Mouse (Mus musculus) megakaryocyte-erythroid progenitor cell, adult 5 weeks (primary cell): ENCODE data around the gene Zbed5. TPM values are rescaled to one million over a fixed set of nuclear protein-coding genes. Genes with fewer than 3 reads are reported as not detected.

Experiments used
- polyA plus RNA-seq: library from polyadenylated mRNA; stranded (reverse); fragments of >175 nt; gene quantifications from 2 replicates; pipeline ENCODE4 v1.2.3, GENCODE M21; 2012

The Zbed5 gene
- polyA plus RNA-seq: 1.6 and 2.7 TPM in 2 replicates

DNA sequence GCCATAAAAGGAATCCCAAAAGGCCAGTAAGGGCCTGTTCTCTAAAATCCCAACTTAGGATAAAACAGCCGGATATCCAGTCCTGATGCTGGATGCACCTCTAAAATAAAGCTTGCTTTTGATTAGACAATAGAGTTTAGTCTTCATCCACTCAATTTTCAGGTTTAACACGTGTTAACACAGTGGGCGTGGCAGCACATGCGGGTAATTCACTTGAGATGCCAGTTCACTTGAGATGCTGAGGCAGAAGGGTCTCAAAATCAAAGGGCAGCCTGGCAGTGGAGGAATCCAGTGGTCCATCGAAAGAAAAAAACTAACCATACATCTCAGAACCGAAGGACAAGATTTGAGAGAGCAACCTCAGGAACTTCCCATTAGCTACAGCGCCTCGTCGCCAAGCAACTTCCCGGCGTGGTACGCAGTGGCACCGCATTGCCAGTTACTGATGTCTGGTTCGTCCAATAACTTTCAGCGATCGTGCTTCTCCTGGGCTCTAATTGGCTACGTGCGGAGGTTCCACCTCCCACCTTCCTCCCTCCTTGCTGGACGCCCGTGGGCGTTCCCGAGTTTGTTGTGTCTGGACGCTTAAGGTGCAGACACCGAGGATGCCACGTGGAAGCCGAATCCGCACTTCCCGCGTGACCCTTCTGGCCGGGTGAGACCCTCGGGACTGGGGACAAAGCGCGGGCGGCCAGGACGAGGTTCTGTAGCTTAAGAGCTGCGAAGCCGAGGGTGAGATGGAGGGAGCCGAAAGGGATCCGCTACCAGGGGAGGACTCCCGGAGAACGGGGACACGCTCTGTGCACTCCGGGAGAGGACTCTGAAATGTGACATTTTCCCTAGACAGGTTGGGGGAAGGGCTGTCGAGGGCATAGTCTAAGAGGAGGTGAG, at the start of gene Zbed5:
TSS of gene Zbed5 (plus strand) at position 526 of the 891 bp plus-strand sequence.

DNA sequence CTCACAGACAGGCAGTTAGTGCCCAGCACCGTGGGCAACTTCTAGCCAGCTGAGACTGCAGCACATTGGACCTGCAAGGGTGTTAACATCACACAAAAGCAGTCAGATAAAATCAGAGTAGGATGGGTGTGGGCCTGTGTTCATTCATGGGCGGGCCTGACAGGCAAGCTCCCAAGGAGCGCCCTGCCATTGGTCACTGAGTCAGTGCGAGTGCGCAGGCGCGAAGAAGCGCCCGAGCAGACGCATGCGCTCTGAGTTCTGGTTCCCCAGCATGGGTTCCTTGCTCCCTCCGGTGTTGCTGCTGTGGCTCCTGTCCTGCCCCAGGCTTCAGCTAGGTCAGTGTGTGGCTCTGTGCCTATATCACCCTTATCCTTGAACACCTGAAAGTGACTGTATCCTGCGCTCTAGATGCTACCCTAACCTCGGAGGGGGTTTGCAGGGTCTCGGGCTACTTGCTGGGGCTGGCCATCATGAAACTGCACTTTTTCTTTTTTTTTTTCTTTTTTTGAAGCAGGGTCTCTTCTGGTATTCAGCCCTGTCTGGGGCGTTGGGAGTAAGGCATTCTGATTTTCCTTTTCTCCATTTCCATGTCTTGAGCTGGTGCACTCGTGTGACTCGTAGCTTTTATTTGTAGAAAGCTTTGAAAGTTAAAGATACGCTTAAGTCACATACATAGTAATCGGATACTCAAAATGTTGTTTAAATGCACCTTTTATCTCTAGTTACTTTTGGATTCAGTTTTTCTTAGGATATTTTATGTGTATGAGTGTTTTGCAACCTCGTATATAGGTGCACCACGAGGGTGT, 48.6 kb upstream of the Zbed5 start, which contains the start of gene Sumf2:
TSS of gene Sumf2 (plus strand) at position 235 of the 806 bp plus-strand sequence.

DNA sequence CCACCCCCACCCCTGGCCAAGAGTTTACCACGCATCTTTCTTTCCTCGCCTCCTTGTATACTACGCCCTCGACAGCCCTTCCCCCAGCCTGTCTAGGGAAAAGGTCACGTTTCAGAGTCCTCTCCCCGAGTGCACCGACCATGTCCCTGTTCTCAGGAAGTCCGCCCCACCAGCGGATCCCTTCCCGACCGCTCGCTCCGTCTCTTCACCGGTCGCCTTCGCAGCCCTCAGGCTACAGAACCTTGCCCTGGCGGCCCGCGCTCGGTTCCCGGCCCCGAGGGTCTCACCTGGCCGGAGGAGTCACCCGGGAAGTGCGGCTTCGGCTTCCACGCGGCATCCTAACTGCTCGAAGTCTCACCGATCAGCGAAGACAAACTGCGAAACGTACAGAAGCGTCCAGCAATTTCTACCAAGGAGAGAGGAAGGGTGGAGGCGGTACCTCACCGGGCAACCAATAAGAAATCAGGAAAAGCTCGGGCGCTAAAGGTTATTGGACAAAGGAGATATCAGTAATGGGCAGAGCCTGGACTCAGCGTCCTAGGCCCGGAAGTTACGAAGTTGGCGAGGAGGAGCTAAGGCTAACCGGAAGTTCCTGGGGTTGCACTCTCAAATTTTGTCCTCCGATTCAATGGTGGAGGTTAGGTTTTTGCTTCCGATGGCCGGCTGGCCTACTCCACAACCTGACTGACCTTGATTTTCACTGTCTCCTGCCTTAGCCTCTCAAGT, 8.4 kb upstream of the Zbed5 start, which contains the start of gene Chchd2:
TSS of gene Chchd2 (minus strand) at position 560 of the 726 bp plus-strand sequence.

DNA sequence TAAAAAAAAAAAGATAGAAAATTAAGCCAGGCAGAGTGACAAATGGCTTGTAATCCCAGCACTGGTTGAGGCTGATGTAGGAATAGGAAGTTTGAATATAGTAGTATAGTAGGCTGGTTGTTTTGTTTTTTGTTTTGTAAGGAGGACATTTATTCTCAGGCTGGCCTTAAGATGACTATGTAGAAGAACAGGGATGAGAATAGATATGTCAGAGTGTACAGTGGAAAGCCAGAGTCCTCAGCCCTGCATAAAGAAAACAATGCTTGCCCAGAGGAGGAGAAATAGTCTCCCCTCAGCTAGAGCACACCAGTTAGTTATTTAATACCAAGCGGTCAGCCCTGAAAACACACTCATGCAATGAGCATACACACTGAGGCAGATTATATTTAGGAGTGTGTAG, 2.9 kb downstream of the Zbed5 start, which contains the start of gene Phkg1:
TSS of gene Phkg1 (minus strand) at position 101 of the 400 bp plus-strand sequence.

DNA sequence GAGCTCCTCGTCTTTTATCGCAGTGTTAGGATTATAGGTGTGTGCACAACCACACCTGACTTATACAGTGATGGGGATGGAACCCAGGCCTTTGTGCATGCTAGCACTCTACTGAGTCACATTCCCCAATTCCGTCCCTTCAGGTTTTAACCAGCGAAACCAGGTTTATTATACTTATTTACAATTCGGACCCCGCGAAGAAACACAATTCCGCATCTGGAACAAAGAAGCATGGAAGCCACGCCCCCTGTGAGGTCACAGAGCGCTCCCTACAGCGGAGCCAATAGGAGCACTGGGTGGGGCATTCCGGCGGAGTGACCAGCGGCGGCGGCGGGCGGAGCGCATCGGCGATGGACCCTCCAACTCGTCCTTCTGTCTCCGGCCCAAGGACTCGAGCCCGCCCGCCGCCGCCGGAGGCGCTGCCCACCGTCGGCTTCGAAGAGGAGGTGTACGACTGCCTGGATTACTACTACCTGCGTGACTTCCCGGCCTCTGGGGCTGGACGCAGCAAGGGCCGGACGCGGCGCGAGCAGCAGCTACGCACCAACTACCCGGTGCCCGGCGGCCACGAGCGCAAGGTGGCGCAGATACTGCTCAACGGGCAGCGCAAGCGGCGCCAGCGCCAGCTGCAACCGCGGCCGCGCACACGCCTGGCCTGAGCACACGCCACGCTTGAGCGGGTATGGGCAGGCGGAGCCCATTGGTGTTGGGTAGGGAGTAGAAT, 12.9 kb downstream of the Zbed5 start, which contains the start of gene Nupr1l:
TSS of gene Nupr1l (plus strand) at position 299 of the 724 bp plus-strand sequence.

DNA sequence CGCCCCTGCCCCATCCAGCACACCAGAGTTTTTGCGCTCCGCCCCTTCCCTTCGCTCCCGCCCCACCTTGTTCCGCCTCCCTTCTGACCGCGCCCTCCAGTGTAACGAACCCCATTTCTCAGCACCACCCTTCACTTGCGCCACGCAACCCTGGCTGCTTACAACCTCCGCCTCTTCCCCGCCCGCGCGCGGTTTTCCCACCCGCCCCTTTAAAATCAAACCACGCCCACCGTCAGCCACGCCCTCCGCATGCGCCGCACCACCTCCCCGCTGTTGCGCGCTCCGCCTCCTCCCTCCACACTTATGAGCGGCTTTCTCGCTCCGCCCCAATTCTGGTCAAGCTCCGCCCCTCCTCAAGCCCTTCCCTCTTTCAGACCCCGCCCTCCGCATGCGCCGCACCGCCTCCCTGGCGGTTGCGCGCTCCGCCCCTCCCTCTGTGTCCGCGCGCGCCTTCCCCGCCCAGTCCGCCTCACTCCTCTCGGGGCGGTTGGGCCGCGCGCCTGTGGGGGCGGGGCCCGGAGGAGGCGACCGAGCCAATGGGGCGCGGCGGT, 46.0 kb downstream of the Zbed5 start, which contains the start of gene Vkorc1l1:
TSS of gene Vkorc1l1 (plus strand) at position 476 of the 551 bp plus-strand sequence.

Other genes starting within 250 kb of the Zbed5 start
- 0.02 and 0.10 TPM in 2 replicates for gene Zfp11, start 225.6 kb upstream of the Zbed5 start, polyA plus RNA-seq
- gene Sept14, start 187.2 kb upstream of the Zbed5 start, polyA plus RNA-seq: not detected in 2 replicates
- gene Mrps17, start 180.2 kb upstream of the Zbed5 start, polyA plus RNA-seq: 25.7 and 30.9 TPM in 2 replicates
- gene Nipsnap2, start 170.7 kb upstream of the Zbed5 start, polyA plus RNA-seq: 24.9 and 27.0 TPM in 2 replicates
- 26.1 and 32.4 TPM in 2 replicates for gene Psph, start 108.3 kb upstream of the Zbed5 start, polyA plus RNA-seq
- gene Sumf2, start 48.7 kb upstream of the Zbed5 start, polyA plus RNA-seq: 25.6 and 26.9 TPM in 2 replicates
- 504 and 509 TPM in 2 replicates for gene Chchd2, start 8.3 kb upstream of the Zbed5 start, polyA plus RNA-seq
- 0.03 and 0.34 TPM in 2 replicates for gene Phkg1, start 2.8 kb downstream of the Zbed5 start, polyA plus RNA-seq
- 1.5 and 3.0 TPM in 2 replicates for gene Nupr1l, start 12.8 kb downstream of the Zbed5 start, polyA plus RNA-seq
- gene Vkorc1l1, start 46.2 kb downstream of the Zbed5 start, polyA plus RNA-seq: 8.4 and 8.6 TPM in 2 replicates
- 49.1 and 57.2 TPM in 2 replicates for gene Gusb, start 107.3 kb downstream of the Zbed5 start, polyA plus RNA-seq
- 29.9 and 31.8 TPM in 2 replicates for gene Asl, start 133.5 kb downstream of the Zbed5 start, polyA plus RNA-seq
- 9.2 and 12.2 TPM in 2 replicates for gene Crcp, start 133.6 kb downstream of the Zbed5 start, polyA plus RNA-seq
- 16.3 and 18.6 TPM in 2 replicates for gene Tpst1, start 177.6 kb downstream of the Zbed5 start, polyA plus RNA-seq
- gene Kctd7, start 249.1 kb downstream of the Zbed5 start, polyA plus RNA-seq: 6.0 and 12.9 TPM in 2 replicates